Mouse (Mus musculus) liver, postnatal 0 days (tissue): ENCODE measurements around the gene Xylt1. TPM values are rescaled to one million over a fixed set of nuclear protein-coding genes. Genes with fewer than 3 reads are reported as not detected.

Experiments
- ATAC-seq: fragments of 200-750 bp; cut with Nextera tagmentation; 2 replicates; pipeline ENCODE4 v1.8.0; 2017; ENCODE audit warnings: mild to moderate bottlenecking, moderate library complexity
- DNase-seq: peaks from one replicate; pipeline ENCODE4 v3.0.0-alpha.2; 2016
- H3K27ac ChIP-seq: fragments of 300-500 bp; sonication (generic); 2 replicates; pipeline ENCODE4 v1.5.1; 2014; ENCODE audit warnings: antibody characterized with exemption, moderate library complexity, mild to moderate bottlenecking, low read depth
- H3K27me3 ChIP-seq: fragments of 300-500 bp; sonication (generic); 2 replicates; pipeline ENCODE4 v1.6.1; 2014; ENCODE audit warnings: low read length, control low read depth, mixed read lengths; ENCODE audit not compliant: insufficient read depth
- H3K36me3 ChIP-seq: fragments of 300-500 bp; sonication (generic); replicated peaks from 2 replicates; pipeline ENCODE4 v1.6.1; 2014; ENCODE audit warnings: mild to moderate bottlenecking, control low read depth, low read length, moderate library complexity, mixed read lengths; ENCODE audit not compliant: insufficient read depth
- H3K4me1 ChIP-seq: fragments of 300-500 bp; sonication (generic); 2 replicates; pipeline ENCODE4 v1.6.1; 2014; ENCODE audit warnings: antibody characterized with exemption, mild to moderate bottlenecking, control low read depth; ENCODE audit not compliant: insufficient read depth
- H3K4me2 ChIP-seq: fragments of 300-500 bp; sonication (generic); 2 replicates; pipeline ENCODE4 v1.6.1; 2014; ENCODE audit warnings: low read depth, mild to moderate bottlenecking, low read length, moderate library complexity, mixed read lengths
- H3K4me3 ChIP-seq: fragments of 300-500 bp; sonication (generic); 2 replicates; pipeline ENCODE4 v1.5.1; 2014; ENCODE audit warnings: low read depth, low read length
- H3K9ac ChIP-seq: fragments of 300-500 bp; sonication (generic); replicated peaks from 2 replicates; pipeline ENCODE4 v1.6.1; 2014; ENCODE audit warnings: mild to moderate bottlenecking, moderate library complexity
- H3K9me3 ChIP-seq: fragments of 300-500 bp; sonication (generic); 2 replicates; pipeline ENCODE4 v1.6.1; 2016; ENCODE audit warnings: mild to moderate bottlenecking, control low read depth, low read length, mixed read lengths
- CTCF ChIP-seq: sonication (generic); IDR thresholded peaks from 2 replicates; pipeline ENCODE4 v1.5.1; 2016; ENCODE audit warnings: antibody characterized with exemption, low read depth
- EP300 ChIP-seq: IDR thresholded peaks from 2 replicates; pipeline ENCODE4 v1.6.1; 2016; ENCODE audit warnings: antibody characterized with exemption, low read depth, mild to moderate bottlenecking
- WGBS: fragments of 180-500 bp; shearing (Covaris S2); extraction: QIAGEN DNeasy Blood & Tissue Kit; methylation state at CpG from one replicate; pipeline ENCODE4 v1.1.7; 2014; ENCODE audit not compliant: insufficient replicate concordance; 5-methylcytosine and 5-hydroxymethylcytosine counted together
- polyA plus RNA-seq: library from polyadenylated mRNA; unstranded; fragments of >200 nt; fragmentation: Nextera tagmentation; extraction: Ambion mirVana; gene quantifications from 2 replicates; pipeline ENCODE4 v1.2.1, GENCODE M21; 2015

The Xylt1 gene
- polyA plus RNA-seq = 0.20 and 0.31 TPM in 2 replicates

GRCm38 (mm10) chr7:117380418-117381187 is at the start of gene Xylt1:
TSS of gene Xylt1 (plus strand) at chr7:117380979.
- H3K4me1 ChIP-seq = peaks cover 5% of the 10 kb centered on the region; the same call in 1 of the 2 replicates
- DNase-seq (peak; percentile 66), ATAC-seq (peak; percentile 66)
- H3K4me2 ChIP-seq = peak within 1 kb of the TSS; percentile 83
- 2% methylated on average over 55 of the region's 69 CpGs for WGBS
- peak within 1 kb of the TSS; percentile 34; the same call in 1 of the 2 replicates for H3K27ac ChIP-seq
- H3K36me3 ChIP-seq = no peaks in the 10 kb centered on the region
- H3K4me3 ChIP-seq = peak within 1 kb of the TSS; percentile 63
- peak within 1 kb of the TSS; percentile 59 for H3K9ac ChIP-seq
- H3K9me3 ChIP-seq = no peaks in the 10 kb centered on the region
- no peak for TF ChIP-seq CTCF
- TF ChIP-seq EP300 = no peak
- peaks cover 34% of the 10 kb centered on the region for H3K27me3 ChIP-seq

- H3K4me2 ChIP-seq = no peak overlapping the region
- DNase-seq (no peak), ATAC-seq (no peak)
- no peak for TF ChIP-seq CTCF
- TF ChIP-seq EP300 = no peak
- H3K27ac ChIP-seq = no peak overlapping the region
- WGBS = 64% methylated on average over 5 of the region's 5 CpGs
- H3K36me3 ChIP-seq = no peaks in the 10 kb centered on the region
- H3K4me3 ChIP-seq = no peak overlapping the region
- no peaks in the 10 kb centered on the region for H3K27me3 ChIP-seq
- H3K9ac ChIP-seq = no peak overlapping the region
- no peaks in the 10 kb centered on the region for H3K4me1 ChIP-seq
- no peaks in the 10 kb centered on the region for H3K9me3 ChIP-seq
Observed at GRCm38 (mm10) chr7:117333936-117334335, 46.8 kb upstream of the Xylt1 start.

- Histone ChIP-seq H3K9ac (no peak overlapping the region), H3K4me3 (no peak overlapping the region), H3K27me3 (no peaks in the 10 kb centered on the region), H3K9me3 (no peaks in the 10 kb centered on the region), H3K4me2 (no peak overlapping the region), H3K27ac (no peak overlapping the region), H3K4me1 (no peaks in the 10 kb centered on the region), H3K36me3 (no peaks in the 10 kb centered on the region)
- TF ChIP-seq EP300 (no peak), CTCF (no peak)
- ATAC-seq (no peak), DNase-seq (no peak)
- 79% methylated on average over 2 of the region's 2 CpGs for WGBS
Observed at GRCm38 (mm10) chr7:117356316-117356715, 24.5 kb upstream of the Xylt1 start.

- no peak overlapping the region for H3K4me3 ChIP-seq
- 69% methylated on average over 6 of the region's 6 CpGs for WGBS
- H3K4me1 ChIP-seq = no peaks in the 10 kb centered on the region
- DNase-seq (no peak), ATAC-seq (no peak)
- H3K4me2 ChIP-seq = no peak overlapping the region
- H3K9ac ChIP-seq = no peak overlapping the region
- H3K9me3 ChIP-seq = no peaks in the 10 kb centered on the region
- H3K27me3 ChIP-seq = no peaks in the 10 kb centered on the region
- H3K27ac ChIP-seq = no peak overlapping the region
- no peaks in the 10 kb centered on the region for H3K36me3 ChIP-seq
- no peak for TF ChIP-seq EP300
- no peak for TF ChIP-seq CTCF
Observed at GRCm38 (mm10) chr7:117357425-117358194, 23.2 kb upstream of the Xylt1 start.

GRCm38 (mm10) chr7:117361281-117361680 is 19.5 kb upstream of the Xylt1 start:
- no peaks in the 10 kb centered on the region for H3K4me1 ChIP-seq
- 77% methylated on average over 2 of the region's 2 CpGs for WGBS
- H3K9me3 ChIP-seq = no peaks in the 10 kb centered on the region
- no peaks in the 10 kb centered on the region for H3K27me3 ChIP-seq
- ATAC-seq = no peak
- no peaks in the 10 kb centered on the region for H3K36me3 ChIP-seq
- no peak overlapping the region for H3K4me2 ChIP-seq
- H3K4me3 ChIP-seq = no peak overlapping the region
- TF ChIP-seq CTCF (no peak), EP300 (no peak)
- no peak overlapping the region for H3K9ac ChIP-seq
- no peak for DNase-seq
- H3K27ac ChIP-seq = no peak overlapping the region

- Histone ChIP-seq H3K27me3 (no peaks in the 10 kb centered on the region), H3K9me3 (no peaks in the 10 kb centered on the region), H3K36me3 (no peaks in the 10 kb centered on the region), H3K9ac (no peak overlapping the region), H3K27ac (no peak overlapping the region), H3K4me2 (no peak overlapping the region), H3K4me1 (no peaks in the 10 kb centered on the region), H3K4me3 (no peak overlapping the region)
- WGBS = 64% methylated on average over 4 of the region's 4 CpGs
- ATAC-seq (no peak), DNase-seq (no peak)
- no peak for TF ChIP-seq CTCF
- no peak for TF ChIP-seq EP300
Observed at GRCm38 (mm10) chr7:117362493-117362892, 18.3 kb upstream of the Xylt1 start.
